ENCODE assay signal across 10 mouse cellular contexts in genomic region chr2:20965361-20965760, GRCm38 (mm10). TPM values are rescaled to one million over a fixed set of nuclear protein-coding genes. Genes with fewer than 3 reads are reported as not detected.
A peak's percentile ranks its signal among the peaks of the same experiment; 100 is the strongest.
DNase-seq lines count a peak whose midpoint lies in the region; ATAC-seq and TF ChIP-seq lines count a peak whose summit lies in the region.
"Had no signal": no experiment of that assay in that cellular context is flagged by ENCODE, and none has a peak within 500 bp of the region (broad histone marks: within the 10 kb centered on the region; RNA-seq: fewer than 3 reads in every experiment).

No protein-coding gene starts in this region.

- peak; percentile 36 to 44 for DNase-seq in cerebellum, postnatal 10 days
- DNase-seq in cerebellum, postnatal 36 days = no peak
- no peak for DNase-seq in lung, embryonic 14.5 days
- DNase-seq in lung, postnatal 36 days = no peak
- no peak for DNase-seq in right cerebral cortex, postnatal 25 days
- no peak for DNase-seq in gastrocnemius, adult 8-10 months (ENCODE audit: low spot score in 2 of 2)

- peak overlapping the region; percentile 93 for H3K4me2 ChIP-seq in lung, embryonic 14.5 days
- H3K4me2 ChIP-seq in intestine, postnatal 0 days (replicated peaks; ENCODE audit: low read depth) = peak overlapping the region; percentile 78
- peak overlapping the region; percentile 86; the same call in 1 of the 2 replicates for H3K4me2 ChIP-seq in stomach, embryonic 14.5 days (replicated peaks; ENCODE audit: low read depth, low read length)

- H3K27ac ChIP-seq in lung, embryonic 14.5 days (ENCODE audit: low read depth) = no peak overlapping the region
- no peak overlapping the region for H3K27ac ChIP-seq in intestine, postnatal 0 days (ENCODE audit: low read depth, low read length)
- H3K27ac ChIP-seq in stomach, embryonic 14.5 days (ENCODE audit: low read length) = no peak overlapping the region
- H3K27ac ChIP-seq: macrophage had no signal

- ATAC-seq in lung, embryonic 14.5 days (ENCODE audit: insufficient read depth) = no peak
- ATAC-seq in intestine, postnatal 0 days = no peak
- ATAC-seq in stomach, embryonic 14.5 days (ENCODE audit: insufficient number of reproducible peaks, insufficient read depth, low FRiP score, low read depth) = no peak
- ATAC-seq: inflammation-experienced regulatory T-cells, adult 6 months had no signal

- H3K4me1 ChIP-seq in lung, embryonic 14.5 days (ENCODE audit: insufficient read depth) = peaks cover 27% of the 10 kb centered on the region
- peaks cover 15% of the 10 kb centered on the region; the same call in 1 of the 2 replicates for H3K4me1 ChIP-seq in intestine, postnatal 0 days (replicated peaks; ENCODE audit: control insufficient read depth, insufficient read depth, low read length)
- H3K4me1 ChIP-seq in stomach, embryonic 14.5 days (ENCODE audit: control insufficient read depth, insufficient read depth, low read length) = peaks cover 32% of the 10 kb centered on the region

- H3K9me3 ChIP-seq in lung, embryonic 14.5 days (ENCODE audit: low read depth, low read length) = no peaks in the 10 kb centered on the region
- H3K9me3 ChIP-seq in intestine, postnatal 0 days (ENCODE audit: control insufficient read depth) = no peaks in the 10 kb centered on the region
- no peaks in the 10 kb centered on the region for H3K9me3 ChIP-seq in stomach, embryonic 14.5 days (ENCODE audit: control insufficient read depth, low read depth, low read length)

- 75% methylated on average over 3 of the region's 3 CpGs for WGBS in lung, embryonic 14.5 days
- 74% methylated on average over 3 of the region's 3 CpGs for WGBS in intestine, postnatal 0 days
- 75% methylated on average over 3 of the region's 3 CpGs for WGBS in stomach, embryonic 14.5 days

- no peaks in the 10 kb centered on the region for H3K27me3 ChIP-seq in lung, embryonic 14.5 days (ENCODE audit: insufficient read depth, low read length)
- H3K27me3 ChIP-seq in intestine, postnatal 0 days (replicated peaks; ENCODE audit: control insufficient read depth, insufficient read depth, low read length) = no peaks in the 10 kb centered on the region
- H3K27me3 ChIP-seq in stomach, embryonic 14.5 days (ENCODE audit: control insufficient read depth, insufficient read depth, low read length) = no peaks in the 10 kb centered on the region

- no peak for TF ChIP-seq CTCF in lung, embryonic 14.5 days (IDR thresholded peaks at IDR 0.05; ENCODE audit: low read depth)
- TF ChIP-seq CTCF in intestine, postnatal 0 days (IDR thresholded peaks at IDR 0.05; ENCODE audit: low read depth) = no peak

- H3K4me3 ChIP-seq in lung, embryonic 14.5 days (ENCODE audit: low read depth, low read length) = peak overlapping the region; percentile 90; the same call in 1 of the 2 replicates
- peak overlapping the region; percentile 95 for H3K4me3 ChIP-seq in intestine, postnatal 0 days (ENCODE audit: low read depth, low read length)
- 0 out of 2 replicates have a peak overlapping the region, but pooled peaks have one; percentile 87 for H3K4me3 ChIP-seq in stomach, embryonic 14.5 days (ENCODE audit: low read depth, low read length)

- no peaks in the 10 kb centered on the region for H3K36me3 ChIP-seq in lung, embryonic 14.5 days (ENCODE audit: insufficient read depth)
- no peaks in the 10 kb centered on the region for H3K36me3 ChIP-seq in intestine, postnatal 0 days (ENCODE audit: control insufficient read depth, insufficient read depth)
- no peaks in the 10 kb centered on the region for H3K36me3 ChIP-seq in stomach, embryonic 14.5 days (ENCODE audit: control insufficient read depth, insufficient read depth, low read length)

- H3K9ac ChIP-seq in lung, embryonic 14.5 days = no peak overlapping the region
- no peak overlapping the region for H3K9ac ChIP-seq in intestine, postnatal 0 days (ENCODE audit: low read depth, low read length)
- no peak overlapping the region for H3K9ac ChIP-seq in stomach, embryonic 14.5 days (replicated peaks; ENCODE audit: low read depth, low read length)

RNA-seq across cellular contexts. Expression of gene Arhgap21, which starts 3.3 kb away (rescaled TPM):
- 22.1 and 23.4 TPM in 2 replicates for polyA plus RNA-seq in lung, embryonic 14.5 days (2014; fragmentation: Nextera tagmentation; extraction: Ambion mirVana)
- polyA plus RNA-seq in intestine, postnatal 0 days (2015; fragmentation: Nextera tagmentation; extraction: Ambion mirVana) = 6.5 and 6.9 TPM in 2 replicates
- 17.2 and 19.2 TPM in 2 replicates for polyA plus RNA-seq in stomach, embryonic 14.5 days (2014; fragmentation: Nextera tagmentation; extraction: Ambion mirVana)
- 10 to 100 TPM; 30.0 to 33.0 (median 30.3) TPM for total RNA-seq in gastrocnemius, adult 8-10 months (2022)

Comparison
In these comparisons a context has a peak if more than half of its experiments do, and no peak if none do; other contexts are left out.
1. DNase-seq: peak in cerebellum, postnatal 10 days (2 of 2); none in cerebellum, postnatal 36 days (0 of 2), lung, embryonic 14.5 days (single experiment), lung, postnatal 36 days (single experiment), right cerebral cortex, postnatal 25 days (single experiment) and gastrocnemius, adult 8-10 months (0 of 2).
2. Peak in every context shown above with its lines, with median percentiles within 50 percentile points of each other: H3K4me2 ChIP-seq and H3K4me3 ChIP-seq.